11 mouse cellular contexts compared by ENCODE assay signal in the genomic region with DNA sequence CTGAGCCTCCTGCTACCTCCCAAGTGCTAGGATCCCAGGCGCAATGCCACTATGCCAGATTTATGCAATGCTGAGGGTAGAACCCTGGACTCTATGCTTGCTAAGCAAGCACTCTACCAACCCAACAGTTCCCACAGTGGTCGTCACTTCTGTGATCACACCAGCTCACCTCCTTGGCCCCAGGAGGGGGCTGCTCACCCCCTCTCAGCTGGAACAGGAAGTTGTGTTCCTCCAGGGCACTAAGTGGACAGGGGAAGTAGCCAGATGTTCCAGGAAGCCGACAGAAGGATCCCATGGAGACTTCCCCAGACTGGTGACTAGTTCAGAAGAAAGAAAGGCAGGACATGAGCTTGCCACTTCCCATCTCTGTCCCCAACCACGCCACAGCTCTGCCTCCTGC. TPM values are rescaled to one million over a fixed set of nuclear protein-coding genes. Genes with fewer than 3 reads are reported as not detected.
DNase-seq lines count a peak whose midpoint lies in the region; ATAC-seq and TF ChIP-seq lines count a peak whose summit lies in the region.
"Had no signal": no experiment of that assay in that cellular context is flagged by ENCODE, and none has a peak within 500 bp of the region (broad histone marks: within the 10 kb centered on the region; RNA-seq: fewer than 3 reads in every experiment).

No protein-coding gene starts in this region.

- DNase-seq in gastrocnemius, adult 2 months = no peak
- no peak for DNase-seq in gastrocnemius, postnatal 10 days
- DNase-seq in midbrain, embryonic 10.5 days (ENCODE audit: low spot score) = no peak
- no peak for DNase-seq in midbrain, postnatal 0 days (ENCODE audit: low spot score)
- DNase-seq in limb, embryonic 10.5 days (ENCODE audit: low spot score) = no peak
- no peak for DNase-seq in frontal cortex, adult 2 months (ENCODE audit: extremely low spot score in 1 of 2, low spot score in 1 of 2)
- no peak for DNase-seq in urinary bladder, postnatal 10 days (ENCODE audit: low spot score)
- DNase-seq: gastrocnemius, postnatal 36 days had no signal

- TF ChIP-seq CTCF in gastrocnemius, adult 2 months (IDR thresholded peaks at IDR 0.05) = no peak
- no peak for TF ChIP-seq CTCF in midbrain, postnatal 0 days (IDR thresholded peaks at IDR 0.05)

- H3K9me3 ChIP-seq in midbrain, embryonic 10.5 days (replicated peaks) = no peaks in the 10 kb centered on the region
- H3K9me3 ChIP-seq in midbrain, postnatal 0 days (ENCODE audit: low read length) = no peaks in the 10 kb centered on the region
- no peaks in the 10 kb centered on the region for H3K9me3 ChIP-seq in limb, embryonic 10.5 days (replicated peaks)
- H3K9me3 ChIP-seq in neural tube, embryonic 12.5 days = no peaks in the 10 kb centered on the region

- H3K9ac ChIP-seq in midbrain, postnatal 0 days (replicated peaks; ENCODE audit: low read length, poor library complexity, severe bottlenecking) = no peak overlapping the region
- H3K9ac ChIP-seq in neural tube, embryonic 12.5 days = peak overlapping the region; percentile 97; the same call in 1 of the 2 replicates

- H3K4me1 ChIP-seq in midbrain, embryonic 10.5 days = peaks cover 31% of the 10 kb centered on the region
- H3K4me1 ChIP-seq in midbrain, postnatal 0 days (ENCODE audit: insufficient read depth, low read length) = peaks cover 4% of the 10 kb centered on the region; the same call in 1 of the 2 replicates
- H3K4me1 ChIP-seq in limb, embryonic 10.5 days = peaks cover 25% of the 10 kb centered on the region
- H3K4me1 ChIP-seq in neural tube, embryonic 12.5 days = peaks cover 22% of the 10 kb centered on the region

- H3K4me2 ChIP-seq in midbrain, postnatal 0 days (ENCODE audit: low read depth, low read length, poor library complexity, severe bottlenecking) = no peak overlapping the region
- peak overlapping the region; percentile 100 for H3K4me2 ChIP-seq in neural tube, embryonic 12.5 days (replicated peaks)

- no peaks in the 10 kb centered on the region for H3K27me3 ChIP-seq in midbrain, embryonic 10.5 days (ENCODE audit: low read depth, poor library complexity, severe bottlenecking)
- H3K27me3 ChIP-seq in midbrain, postnatal 0 days (ENCODE audit: insufficient read depth, low read length) = no peaks in the 10 kb centered on the region
- H3K27me3 ChIP-seq in limb, embryonic 10.5 days (ENCODE audit: low read depth, poor library complexity, severe bottlenecking) = no peaks in the 10 kb centered on the region
- no peaks in the 10 kb centered on the region for H3K27me3 ChIP-seq in neural tube, embryonic 12.5 days (replicated peaks)

- H3K27ac ChIP-seq in gastrocnemius, adult 2 months = no peak overlapping the region
- H3K27ac ChIP-seq in midbrain, embryonic 10.5 days (replicated peaks) = no peak overlapping the region
- H3K27ac ChIP-seq in midbrain, postnatal 0 days (ENCODE audit: low read depth, low read length) = no peak overlapping the region
- no peak overlapping the region for H3K27ac ChIP-seq in limb, embryonic 10.5 days
- no peak overlapping the region for H3K27ac ChIP-seq in neural tube, embryonic 12.5 days

- 86% methylated on average over 4 of the region's 4 CpGs for WGBS in midbrain, embryonic 10.5 days
- 84% methylated on average over 4 of the region's 4 CpGs for WGBS in midbrain, postnatal 0 days
- 79% methylated on average over 4 of the region's 4 CpGs for WGBS in limb, embryonic 10.5 days
- 87% methylated on average over 4 of the region's 4 CpGs for WGBS in neural tube, embryonic 12.5 days

- H3K36me3 ChIP-seq in midbrain, embryonic 10.5 days = peaks cover 72% of the 10 kb centered on the region
- H3K36me3 ChIP-seq in midbrain, postnatal 0 days (ENCODE audit: insufficient read depth, low read length) = peaks cover 33% of the 10 kb centered on the region
- H3K36me3 ChIP-seq in limb, embryonic 10.5 days = peaks cover 67% of the 10 kb centered on the region
- peaks cover 52% of the 10 kb centered on the region for H3K36me3 ChIP-seq in neural tube, embryonic 12.5 days

- H3K4me3 ChIP-seq in gastrocnemius, adult 2 months = peak overlapping the region; percentile 90
- H3K4me3 ChIP-seq in midbrain, embryonic 10.5 days = peak overlapping the region; percentile 99
- no peak overlapping the region for H3K4me3 ChIP-seq in midbrain, postnatal 0 days (ENCODE audit: low read depth, low read length)
- H3K4me3 ChIP-seq in limb, embryonic 10.5 days = peak overlapping the region; percentile 74; the same call in 1 of the 2 replicates
- H3K4me3 ChIP-seq in neural tube, embryonic 12.5 days = no peak overlapping the region

- intact Hi-C loops in gastrocnemius, adult 2 months (cut with DNase I) = no loop called here

- no peak for ATAC-seq in midbrain, postnatal 0 days (ENCODE audit: low FRiP score)
- ATAC-seq in neural tube, embryonic 12.5 days (ENCODE audit: low FRiP score, low read depth) = no peak

RNA-seq across cellular contexts. Expression of a gene that starts 1.8 kb away (rescaled TPM):
- 1 to 10 TPM; 2.3 to 2.6 TPM for total RNA-seq in gastrocnemius, adult 2 months (2021)
- total RNA-seq in gastrocnemius, postnatal 10 days (2021) = 1 to 10 TPM; 5.3 to 8.1 TPM
- 6.9 and 7.3 TPM in 2 replicates for polyA plus RNA-seq in midbrain, embryonic 10.5 days (2016; fragmentation: Nextera tagmentation; extraction: Ambion mirVana)
- total RNA-seq in midbrain, postnatal 0 days (2014; rRNA removed) = 73.1 and 79.2 TPM in 2 replicates
- 15.4 and 17.3 TPM in 2 replicates for polyA plus RNA-seq in midbrain, postnatal 0 days (2015; fragmentation: Nextera tagmentation; extraction: Ambion mirVana)
- polyA plus RNA-seq in limb, embryonic 10.5 days (2016; fragmentation: Nextera tagmentation; extraction: Ambion mirVana) = 5.4 and 6.3 TPM in 2 replicates
- polyA plus RNA-seq in neural tube, embryonic 12.5 days (2016; fragmentation: Nextera tagmentation; extraction: Ambion mirVana) = 20.1 and 25.4 TPM in 2 replicates
- 88.8 TPM in 2 replicates for polyA plus RNA-seq in frontal cortex, adult 2 months (2012; rRNA removed)

RNA-seq across cellular contexts. Expression of a gene that starts 6.7 kb away (rescaled TPM):
- 10 to 100 TPM; 51.7 to 53.8 TPM for total RNA-seq in gastrocnemius, adult 2 months (2021)
- total RNA-seq in gastrocnemius, postnatal 10 days (2021) = 10 to 100 TPM; 61.6 to 69.8 TPM
- polyA plus RNA-seq in midbrain, embryonic 10.5 days (2016; fragmentation: Nextera tagmentation; extraction: Ambion mirVana) = 47.9 and 48.5 TPM in 2 replicates
- 59.1 and 79.6 TPM in 2 replicates for total RNA-seq in midbrain, postnatal 0 days (2014; rRNA removed)
- polyA plus RNA-seq in midbrain, postnatal 0 days (2015; fragmentation: Nextera tagmentation; extraction: Ambion mirVana) = 99.8 and 104 TPM in 2 replicates
- polyA plus RNA-seq in limb, embryonic 10.5 days (2016; fragmentation: Nextera tagmentation; extraction: Ambion mirVana) = 35.4 and 39.7 TPM in 2 replicates
- 66.4 and 67.2 TPM in 2 replicates for polyA plus RNA-seq in neural tube, embryonic 12.5 days (2016; fragmentation: Nextera tagmentation; extraction: Ambion mirVana)
- 155 and 158 TPM in 2 replicates for polyA plus RNA-seq in frontal cortex, adult 2 months (2012; rRNA removed)

RNA-seq across cellular contexts. Expression of a gene that starts 10.6 kb away (rescaled TPM):
- total RNA-seq in gastrocnemius, adult 2 months (2021) = under 1 TPM; 0.13 to 0.42 TPM
- under 1 TPM; 0.38 to 0.86 TPM for total RNA-seq in gastrocnemius, postnatal 10 days (2021)
- 7.1 and 7.3 TPM in 2 replicates for polyA plus RNA-seq in midbrain, embryonic 10.5 days (2016; fragmentation: Nextera tagmentation; extraction: Ambion mirVana)
- 0.71 and 1.4 TPM in 2 replicates for total RNA-seq in midbrain, postnatal 0 days (2014; rRNA removed)
- polyA plus RNA-seq in midbrain, postnatal 0 days (2015; fragmentation: Nextera tagmentation; extraction: Ambion mirVana) = 1.7 TPM in 2 replicates
- 3.3 and 3.7 TPM in 2 replicates for polyA plus RNA-seq in limb, embryonic 10.5 days (2016; fragmentation: Nextera tagmentation; extraction: Ambion mirVana)
- 4.3 and 5.0 TPM in 2 replicates for polyA plus RNA-seq in neural tube, embryonic 12.5 days (2016; fragmentation: Nextera tagmentation; extraction: Ambion mirVana)
- polyA plus RNA-seq in frontal cortex, adult 2 months (2012; rRNA removed) = 3.4 and 4.1 TPM in 2 replicates
- total RNA-seq: liver, adult 2 months had no signal
- polyA plus RNA-seq: liver, adult 2 months had no signal

RNA-seq across cellular contexts. Expression of a gene that starts 17.8 kb away (rescaled TPM):
- not detected for total RNA-seq in gastrocnemius, adult 2 months (2021)
- under 1 TPM in 1 of 2 experiments, not detected in 1; 0.07 TPM for total RNA-seq in gastrocnemius, postnatal 10 days (2021)
- polyA plus RNA-seq in midbrain, embryonic 10.5 days (2016; fragmentation: Nextera tagmentation; extraction: Ambion mirVana) = 0.10 TPM in 2 replicates
- 0.11 TPM in 1 of 2 replicates, not detected in the other for total RNA-seq in midbrain, postnatal 0 days (2014; rRNA removed)
- 0.05 TPM in 1 of 2 replicates, not detected in the other for polyA plus RNA-seq in midbrain, postnatal 0 days (2015; fragmentation: Nextera tagmentation; extraction: Ambion mirVana)
- polyA plus RNA-seq in limb, embryonic 10.5 days (2016; fragmentation: Nextera tagmentation; extraction: Ambion mirVana) = 0.08 and 0.18 TPM in 2 replicates
- polyA plus RNA-seq in neural tube, embryonic 12.5 days (2016; fragmentation: Nextera tagmentation; extraction: Ambion mirVana) = 0.05 and 0.17 TPM in 2 replicates
- 0.14 TPM in 1 of 2 replicates, not detected in the other for polyA plus RNA-seq in frontal cortex, adult 2 months (2012; rRNA removed)
- total RNA-seq: gastrocnemius, postnatal 36 days; liver, adult 2 months had no signal
- polyA plus RNA-seq: liver, adult 2 months; testis, adult 2 months had no signal

RNA-seq across cellular contexts. Expression of a gene that starts 17.8 kb away (rescaled TPM):
- under 1 TPM in 1 of 2 experiments, not detected in 1; 0.06 TPM for total RNA-seq in gastrocnemius, adult 2 months (2021)
- under 1 TPM; 0.35 to 0.88 TPM for total RNA-seq in gastrocnemius, postnatal 10 days (2021)
- polyA plus RNA-seq in midbrain, embryonic 10.5 days (2016; fragmentation: Nextera tagmentation; extraction: Ambion mirVana) = 42.9 and 68.5 TPM in 2 replicates
- total RNA-seq in midbrain, postnatal 0 days (2014; rRNA removed) = 134 and 154 TPM in 2 replicates
- polyA plus RNA-seq in midbrain, postnatal 0 days (2015; fragmentation: Nextera tagmentation; extraction: Ambion mirVana) = 50.5 and 50.7 TPM in 2 replicates
- polyA plus RNA-seq in limb, embryonic 10.5 days (2016; fragmentation: Nextera tagmentation; extraction: Ambion mirVana) = 36.5 and 54.3 TPM in 2 replicates
- 175 and 179 TPM in 2 replicates for polyA plus RNA-seq in neural tube, embryonic 12.5 days (2016; fragmentation: Nextera tagmentation; extraction: Ambion mirVana)
- 10.9 and 11.3 TPM in 2 replicates for polyA plus RNA-seq in frontal cortex, adult 2 months (2012; rRNA removed)
- total RNA-seq: gastrocnemius, postnatal 36 days had no signal

Comparison
In these comparisons a context has a peak if more than half of its experiments do, and no peak if none do; other contexts are left out.
1. H3K4me3 ChIP-seq: peak in gastrocnemius, adult 2 months (single experiment), midbrain, embryonic 10.5 days (single experiment) and limb, embryonic 10.5 days (single experiment); none in midbrain, postnatal 0 days (single experiment) and neural tube, embryonic 12.5 days (single experiment).